ENCODE assay signal across 9 mouse cellular contexts in the genomic region with DNA sequence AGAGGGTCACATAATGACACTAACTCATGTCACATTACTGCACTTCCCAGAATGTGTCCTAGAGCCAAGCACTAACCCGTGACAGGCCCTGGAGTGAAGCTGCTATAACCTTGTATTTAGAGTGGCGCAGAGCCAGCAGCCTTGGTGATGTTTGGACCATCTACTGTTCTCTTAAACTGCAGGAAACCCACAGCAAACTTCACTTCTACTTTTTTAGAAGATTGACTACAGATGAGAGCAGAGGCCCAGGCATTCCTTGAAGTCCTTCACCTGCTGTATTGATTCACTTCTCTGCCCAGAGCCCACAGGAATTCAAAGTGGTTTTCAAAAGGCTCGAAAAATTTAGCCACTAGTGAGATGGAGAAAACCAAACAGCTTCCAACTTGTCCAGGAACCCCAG. TPM values are rescaled to one million over a fixed set of nuclear protein-coding genes. Genes with fewer than 3 reads are reported as not detected.
DNase-seq lines count a peak whose midpoint lies in the region.
"Had no signal": no experiment of that assay in that cellular context is flagged by ENCODE, and none has a peak within 500 bp of the region (broad histone marks: within the 10 kb centered on the region; RNA-seq: fewer than 3 reads in every experiment).

No protein-coding gene starts in this region.

- peak; percentile 64 to 91 for DNase-seq in adrenal gland, adult (ENCODE audit: inconsistent age in 2 of 2, low spot score in 1 of 2)
- DNase-seq in adrenal gland, postnatal 14 days, result peak; percentile 85
- DNase-seq in kidney, postnatal 14 days, result peak; percentile 68
- DNase-seq in lung, postnatal 10 days, result peak; percentile 34
- no peak for DNase-seq in embryo, embryonic 10.5 days (ENCODE audit: low spot score)
- no peak for DNase-seq in spleen, postnatal 36 days (ENCODE audit: low spot score in 2 of 2)
- no peak for DNase-seq in frontal cortex, postnatal 25 days (ENCODE audit: low spot score in 2 of 2)
- DNase-seq: heart, adult 18-20 months; heart, postnatal 14 days had no signal

RNA-seq across cellular contexts. Expression of gene Pgm3, which starts 11.1 kb away (rescaled TPM):
- total RNA-seq in adrenal gland, postnatal 14 days (2021), result 23.0 and 29.3 TPM in 2 replicates

RNA-seq across cellular contexts. Expression of gene Rwdd2a, which starts 11.2 kb away (rescaled TPM):
- 4.7 and 4.9 TPM in 2 replicates for total RNA-seq in adrenal gland, postnatal 14 days (2021)

Comparison
In these comparisons a context has a peak if more than half of its experiments do, and no peak if none do; other contexts are left out.
1. DNase-seq: peak in adrenal gland, adult (2 of 2), adrenal gland, postnatal 14 days (single experiment), kidney, postnatal 14 days (single experiment) and lung, postnatal 10 days (single experiment); none in embryo, embryonic 10.5 days (single experiment), spleen, postnatal 36 days (0 of 2) and frontal cortex, postnatal 25 days (0 of 2).